Mouse (Mus musculus) heart, postnatal 14 days (tissue): ENCODE measurements around the gene Crisp2. TPM values are rescaled to one million over a fixed set of nuclear protein-coding genes. Genes with fewer than 3 reads are reported as not detected.
"Not testable (repeated sequence)": the region's sequence is repeated elsewhere in the genome, so short reads cannot be mapped to it uniquely, and the experiment has no call there.

Source experiments
- DNase-seq, 2 experiments: peaks; one replicate each; pipeline ENCODE4 v3.0.0; 2021 to 2022
- intact Hi-C: fragments of 180-260 bp; cut with DNase I; formaldehyde crosslinking; loops from one replicate; pipeline ENCODE4 v1.15.1; 2025
- total RNA-seq, 2 experiments: library from RNA; stranded (reverse); gene quantifications; 2 replicates each; pipeline ENCODE4 v1.2.3; 2021

The Crisp2 gene
- total RNA-seq, 2 experiments from 2014 or later = not detected

DNA sequence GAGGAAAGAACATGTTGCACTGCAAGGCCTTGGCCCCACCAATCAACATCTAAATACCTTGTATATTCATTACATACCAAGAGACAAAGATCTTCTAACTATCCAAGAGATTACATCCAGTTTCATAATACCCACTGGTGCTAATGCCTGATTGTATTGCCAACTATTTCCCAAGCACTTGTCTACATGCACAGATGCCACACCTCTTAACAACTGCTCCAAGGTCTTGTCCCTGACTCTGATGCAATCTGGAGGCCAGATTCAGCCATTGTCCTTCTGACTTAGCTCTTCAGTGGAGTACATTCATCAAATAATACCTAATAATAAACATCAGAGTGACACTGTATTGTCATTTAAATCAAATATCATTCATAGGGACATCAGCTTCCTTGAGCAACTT lies 89.7 kb downstream of the Crisp2 start:
- DNase-seq, intact Hi-C loops: not testable (repeated sequence)

DNA sequence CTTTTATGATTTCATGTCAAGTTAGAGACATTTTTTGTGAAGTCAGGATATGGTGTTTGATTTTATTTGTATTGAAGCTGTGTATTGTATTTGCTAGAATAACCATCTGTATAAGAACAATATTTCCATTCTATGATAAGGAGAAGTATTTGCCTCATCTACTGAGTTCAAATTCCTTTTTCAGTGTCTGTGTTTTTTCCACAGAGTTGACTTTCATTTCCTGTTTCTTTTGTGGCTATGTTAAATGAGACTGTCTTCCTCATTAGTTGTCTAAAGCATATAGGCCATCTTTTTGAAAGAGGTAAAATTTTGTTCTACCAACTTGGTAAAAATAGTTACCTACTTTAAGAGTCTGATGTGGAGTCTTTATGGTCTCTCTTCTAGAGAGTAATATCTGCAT lies 90.5 kb downstream of the Crisp2 start:
- intact Hi-C loops = no loop called here

More for the DNA sequence above, 90.5 kb downstream of the Crisp2 start:
- DNase-seq = no peak

Other genes with a start within 250 kb of the Crisp2 start
- gene Esp6, start 245.5 kb downstream of the Crisp2 start, total RNA-seq = not detected
- not detected for gene Esp4, start 208.4 kb downstream of the Crisp2 start, total RNA-seq
- not detected for gene Esp3, start 174.9 kb downstream of the Crisp2 start, total RNA-seq
- gene Esp1, start 79.9 kb downstream of the Crisp2 start, total RNA-seq = not detected
- gene Rhag, start 4.1 kb upstream of the Crisp2 start, total RNA-seq = under 1 TPM; 0.26 to 0.32 TPM
- gene 9130008F23Rik, start 73.6 kb upstream of the Crisp2 start, total RNA-seq = under 1 TPM; 0.57 to 0.59 TPM
- gene Glyatl3, start 107.3 kb upstream of the Crisp2 start, total RNA-seq = not detected
- gene Mut, start 127.7 kb upstream of the Crisp2 start, total RNA-seq = 100 to 1,000 TPM; 104 to 118 TPM
- gene Cenpq, start 128.0 kb upstream of the Crisp2 start, total RNA-seq = 1 to 10 TPM; 5.8 to 6.0 TPM